8 mouse cellular contexts compared by ENCODE assay signal in genomic region chr19:29064451-29065102, GRCm38 (mm10). TPM values are rescaled to one million over a fixed set of nuclear protein-coding genes. Genes with fewer than 3 reads are reported as not detected.
A peak's percentile ranks its signal among the peaks of the same experiment; 100 is the strongest.
DNase-seq lines count a peak whose midpoint lies in the region; ATAC-seq and TF ChIP-seq lines count a peak whose summit lies in the region.

No protein-coding gene starts in this region.

- H3K27ac ChIP-seq in layer of hippocampus, adult 2 months: peak overlapping the region; percentile 78
- H3K27ac ChIP-seq in intestine, embryonic 16.5 days (ENCODE audit: low read length): peak overlapping the region; percentile 38; the same call in 1 of the 2 replicates
- H3K27ac ChIP-seq in testis, adult 2 months (ENCODE audit: control insufficient read depth, insufficient read depth, low read depth, low read length): peak overlapping the region; percentile 75

- H3K9ac ChIP-seq in intestine, embryonic 16.5 days (ENCODE audit: low read depth, low read length): 0 out of 2 replicates have a peak overlapping the region, but pooled peaks have one; percentile 15

- TF ChIP-seq POLR2A in testis, adult 2 months (IDR thresholded peaks at IDR 0.05; ENCODE audit: control insufficient read depth, low read depth, low read length): no peak

- no peak for TF ChIP-seq CTCF in layer of hippocampus, adult 2 months (conservative IDR thresholded peaks at IDR 0.05)
- TF ChIP-seq CTCF in testis, adult 2 months (IDR thresholded peaks at IDR 0.05; ENCODE audit: control insufficient read depth, insufficient read depth, insufficient replicate concordance, low read depth, low read length): no peak

- peak overlapping the region; percentile 8; the same call in 1 of the 2 replicates for H3K4me2 ChIP-seq in intestine, embryonic 16.5 days (ENCODE audit: low read depth, low read length)

- H3K4me1 ChIP-seq in intestine, embryonic 16.5 days (ENCODE audit: control insufficient read depth, insufficient read depth, low read length): peaks cover 14% of the 10 kb centered on the region
- peaks cover 11% of the 10 kb centered on the region for H3K4me1 ChIP-seq in testis, adult 2 months (ENCODE audit: control insufficient read depth, insufficient read depth, low read length)

- peak; percentile 58 for ATAC-seq in intestine, embryonic 16.5 days
- ATAC-seq in megakaryocyte progenitor cell, adult 5-6 weeks (replicated peaks; ENCODE audit: poor library complexity): peak; percentile 73

- WGBS in intestine, embryonic 16.5 days: 67% methylated on average over 9 of the region's 9 CpGs

- no peaks in the 10 kb centered on the region for H3K9me3 ChIP-seq in intestine, embryonic 16.5 days (ENCODE audit: control insufficient read depth, low read length)

- H3K4me3 ChIP-seq in layer of hippocampus, adult 2 months: peak overlapping the region; percentile 20; the same call in 1 of the 2 replicates
- no peak overlapping the region for H3K4me3 ChIP-seq in intestine, embryonic 16.5 days (ENCODE audit: low read length)
- peak overlapping the region; percentile 52 for H3K4me3 ChIP-seq in testis, adult 2 months (ENCODE audit: control insufficient read depth, low read depth, low read length)

- H3K27me3 ChIP-seq in intestine, embryonic 16.5 days (replicated peaks; ENCODE audit: control insufficient read depth, insufficient read depth, low read length): no peaks in the 10 kb centered on the region
- no peaks in the 10 kb centered on the region for H3K27me3 ChIP-seq in testis, adult 2 months (ENCODE audit: control insufficient read depth, insufficient read depth, low read length)

- no peak for DNase-seq in layer of hippocampus, adult 2 months (ENCODE audit: low spot score in 2 of 2)
- no peak for DNase-seq in layer of hippocampus, adult 9-10 months (ENCODE audit: low spot score)
- DNase-seq in c-Kit-negative CD71-positive TER-119-positive erythroid progenitor cells, embryonic 14.5 days (ENCODE audit: low read depth, low spot score): peak; percentile 87
- peak; percentile 97 for DNase-seq in heart, adult 11 months
- no peak for DNase-seq in Muller cell, postnatal 12 days (ENCODE audit: inconsistent ontology term)

- H3K36me3 ChIP-seq in intestine, embryonic 16.5 days (ENCODE audit: control insufficient read depth, insufficient read depth, low read length): no peaks in the 10 kb centered on the region
- H3K36me3 ChIP-seq in testis, adult 2 months (ENCODE audit: control insufficient read depth, insufficient read depth, low read length): no peaks in the 10 kb centered on the region

RNA-seq across cellular contexts. Expression of gene Ak3, which starts 16.8 kb away (rescaled TPM):
- total RNA-seq in layer of hippocampus, adult 2 months (2021): 10 to 100 TPM; 51.5 to 53.0 TPM
- polyA plus RNA-seq in intestine, embryonic 16.5 days (2015; fragmentation: Nextera tagmentation; extraction: Ambion mirVana): 104 and 115 TPM in 2 replicates
- total RNA-seq in megakaryocyte progenitor cell, adult 5-6 weeks (2015): 41.5 and 50.1 TPM in 2 replicates
- 22.3 and 29.4 TPM in 2 replicates for total RNA-seq in megakaryocyte progenitor cell, adult 5-6 weeks (2017)
- polyA plus RNA-seq in testis, adult 2 months (2012; rRNA removed): 13.2 and 13.6 TPM in 2 replicates

RNA-seq across cellular contexts. Expression of gene Rcl1, which starts 36.6 kb away (rescaled TPM):
- total RNA-seq in layer of hippocampus, adult 2 months (2021): 10 to 100 TPM; 19.3 to 22.0 TPM
- 49.8 and 62.0 TPM in 2 replicates for polyA plus RNA-seq in intestine, embryonic 16.5 days (2015; fragmentation: Nextera tagmentation; extraction: Ambion mirVana)
- total RNA-seq in megakaryocyte progenitor cell, adult 5-6 weeks (2015): 29.0 and 36.9 TPM in 2 replicates
- 55.3 and 76.6 TPM in 2 replicates for total RNA-seq in megakaryocyte progenitor cell, adult 5-6 weeks (2017)
- 4.7 and 5.8 TPM in 2 replicates for polyA plus RNA-seq in testis, adult 2 months (2012; rRNA removed)

Comparison
In these comparisons a context has a peak if more than half of its experiments do, and no peak if none do; other contexts are left out.
1. DNase-seq: peak in c-Kit-negative CD71-positive TER-119-positive erythroid progenitor cells, embryonic 14.5 days (single experiment) and heart, adult 11 months (single experiment); none in layer of hippocampus, adult 2 months (0 of 2), layer of hippocampus, adult 9-10 months (single experiment) and Muller cell, postnatal 12 days (single experiment).
2. Peak in every context shown above with its lines, with median percentiles within 50 percentile points of each other: H3K27ac ChIP-seq.